Mouse (Mus musculus) heart, postnatal 0 days (tissue): ENCODE results near the gene Mapk8ip1. TPM values are rescaled to one million over a fixed set of nuclear protein-coding genes. Genes with fewer than 3 reads are reported as not detected.

Experiments used
- ATAC-seq: fragments of 200-750 bp; cut with Nextera tagmentation; 2 replicates; pipeline ENCODE4 v1.8.0; 2017; ENCODE audit warnings: low read depth, moderate number of reproducible peaks, moderate library complexity; ENCODE audit not compliant: insufficient read depth
- DNase-seq: peaks from one replicate; pipeline ENCODE4 v3.0.0-alpha.2; 2016; ENCODE audit warnings: low spot score
- H3K27ac ChIP-seq: fragments of 300-500 bp; sonication (generic); 2 replicates; pipeline ENCODE4 v1.5.1; 2014; ENCODE audit warnings: low read depth, mild to moderate bottlenecking
- H3K27me3 ChIP-seq: fragments of 300-500 bp; sonication (generic); 2 replicates; pipeline ENCODE4 v1.6.1; 2014; ENCODE audit warnings: low read length, mixed read lengths; ENCODE audit not compliant: control insufficient read depth, insufficient read depth
- H3K36me3 ChIP-seq: fragments of 300-500 bp; sonication (generic); replicated peaks from 2 replicates; pipeline ENCODE4 v1.6.1; 2014; ENCODE audit warnings: low read length, mixed read lengths; ENCODE audit not compliant: control insufficient read depth, insufficient read depth
- H3K4me1 ChIP-seq: fragments of 300-500 bp; sonication (generic); 2 replicates; pipeline ENCODE4 v1.6.1; 2014; ENCODE audit warnings: antibody characterized with exemption; ENCODE audit not compliant: control insufficient read depth, insufficient read depth
- H3K4me2 ChIP-seq: fragments of 300-500 bp; sonication (generic); 2 replicates; pipeline ENCODE4 v1.6.1; 2014; ENCODE audit warnings: low read depth, mild to moderate bottlenecking, low read length, moderate library complexity
- H3K4me3 ChIP-seq: fragments of 300-500 bp; sonication (generic); 2 replicates; pipeline ENCODE4 v1.5.1; 2014; ENCODE audit warnings: low read depth, low read length
- H3K9ac ChIP-seq: fragments of 300-500 bp; sonication (generic); replicated peaks from 2 replicates; pipeline ENCODE4 v1.6.1; 2014; ENCODE audit warnings: low read depth, low read length, mixed read lengths
- H3K9me3 ChIP-seq: fragments of 300-500 bp; sonication (generic); replicated peaks from 2 replicates; pipeline ENCODE4 v1.6.1; 2016; ENCODE audit warnings: low read length; ENCODE audit not compliant: control insufficient read depth
- CTCF ChIP-seq: IDR thresholded peaks from 2 replicates; pipeline ENCODE4 v1.5.1; 2016; ENCODE audit warnings: antibody characterized with exemption, control low read depth, low read depth
- EP300 ChIP-seq: IDR thresholded peaks from 2 replicates; pipeline ENCODE4 v1.6.1; 2016; ENCODE audit warnings: antibody characterized with exemption, low read depth
- WGBS: fragments of 180-500 bp; shearing (Covaris S2); extraction: QIAGEN DNeasy Blood & Tissue Kit; methylation state at CpG from one replicate; pipeline ENCODE4 v1.1.7; 2014; 5-methylcytosine and 5-hydroxymethylcytosine counted together
- polyA plus RNA-seq: library from polyadenylated mRNA; unstranded; fragments of >200 nt; fragmentation: Nextera tagmentation; extraction: Ambion mirVana; gene quantifications from 2 replicates; pipeline ENCODE4 v1.2.1, GENCODE M21; 2015
- total RNA-seq: library from RNA; depleted of rRNA; stranded (reverse); fragments of >200 nt; gene quantifications from 2 replicates; pipeline ENCODE4 v1.2.3, GENCODE M21; 2014; ENCODE audit warnings: low replicate concordance

Gene Mapk8ip1
- total and polyA plus RNA-seq, 2 experiments from 2014 or later = 2.7 to 8.4 TPM

DNA sequence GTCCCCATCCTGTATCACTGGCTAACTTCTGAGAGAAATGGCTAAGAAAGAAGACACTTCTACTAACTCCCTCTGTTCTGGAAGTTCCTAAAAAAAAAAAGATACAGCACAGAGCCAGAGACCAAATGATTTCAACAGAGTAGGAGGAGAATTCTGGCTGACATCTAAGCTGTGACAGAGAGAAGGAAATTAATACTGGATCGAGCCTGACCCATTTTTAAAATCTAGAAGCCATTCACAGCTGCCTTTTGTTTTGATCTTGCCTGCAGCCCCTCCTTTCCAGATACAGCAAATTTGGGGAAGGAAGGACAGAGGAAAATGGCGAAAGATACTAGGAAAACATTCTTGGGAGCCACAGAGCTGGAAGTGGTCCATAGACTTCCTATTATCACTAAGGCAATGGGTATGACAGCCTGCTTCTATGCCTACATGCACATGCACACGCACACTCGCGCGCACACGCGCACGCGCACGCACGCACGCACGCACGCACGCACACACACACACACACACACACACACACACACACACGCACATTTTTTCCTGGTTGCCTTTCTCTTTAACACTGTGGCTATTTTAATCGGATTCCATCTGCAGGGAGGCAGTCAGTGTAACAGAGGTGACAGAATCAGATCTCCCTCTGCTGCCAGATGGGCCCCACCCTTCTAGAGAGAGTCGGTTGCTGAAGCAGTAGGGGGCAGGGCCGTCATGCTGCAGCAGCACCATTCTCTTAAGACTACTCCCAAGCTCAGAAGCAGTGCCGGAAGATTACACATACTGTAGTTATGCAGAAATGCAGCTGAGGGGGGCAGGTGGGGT is 29.9 kb upstream of the Mapk8ip1 start:
- peaks cover 69% of the 10 kb centered on the region for H3K4me1 ChIP-seq

DNA sequence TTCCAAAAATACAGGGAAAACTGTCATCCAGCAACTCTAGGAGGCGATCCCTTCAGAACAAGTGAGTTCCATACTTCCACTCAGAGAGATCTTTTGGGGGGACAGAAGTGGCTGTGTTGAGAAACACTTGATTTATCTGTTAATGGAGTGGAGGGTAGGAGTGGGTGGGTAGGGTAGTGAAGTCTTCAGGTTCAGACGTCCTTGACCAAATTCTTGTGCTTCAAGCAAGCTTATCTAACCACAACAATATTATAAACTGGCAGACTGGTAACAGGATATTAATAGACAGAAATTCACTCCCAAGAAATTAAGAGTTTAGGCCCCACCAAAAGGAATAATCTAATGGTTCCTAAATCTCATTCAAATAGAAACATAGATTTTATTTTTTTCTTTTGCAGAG is 29.0 kb upstream of the Mapk8ip1 start:
- Histone ChIP-seq H3K36me3 (peaks cover 8% of the 10 kb centered on the region; the same call in 1 of the 2 replicates), H3K27ac (peak overlapping the region; percentile 73), H3K9ac (no peak overlapping the region; the same call in 1 of the 2 replicates), H3K27me3 (no peaks in the 10 kb centered on the region), H3K4me3 (no peak overlapping the region), H3K9me3 (no peaks in the 10 kb centered on the region), H3K4me2 (no peak overlapping the region), H3K4me1 (peaks cover 77% of the 10 kb centered on the region)
- DNase-seq (no peak), ATAC-seq (no peak)
- 68% methylated on average over 2 of the region's 2 CpGs for WGBS
- TF ChIP-seq CTCF = no peak
- no peak for TF ChIP-seq EP300

More for the DNA sequence above, 29.9 kb upstream of the Mapk8ip1 start:
- ATAC-seq (peak; percentile 5; the same call in 1 of the 2 replicates), DNase-seq (peak; percentile 69)
- Histone ChIP-seq H3K9me3 (no peaks in the 10 kb centered on the region), H3K27me3 (no peaks in the 10 kb centered on the region), H3K4me3 (peak overlapping the region; percentile 79), H3K9ac (peak overlapping the region; percentile 40; the same call in 1 of the 2 replicates), H3K36me3 (peaks cover 2% of the 10 kb centered on the region; the same call in 1 of the 2 replicates), H3K4me2 (peak overlapping the region; percentile 81), H3K27ac (peak overlapping the region; percentile 73)
- 45% methylated on average over 21 of the region's 21 CpGs for WGBS
- TF ChIP-seq EP300 = 0 out of 2 replicates have a peak, but pooled peaks have one; percentile 30
- TF ChIP-seq CTCF = no peak

DNA sequence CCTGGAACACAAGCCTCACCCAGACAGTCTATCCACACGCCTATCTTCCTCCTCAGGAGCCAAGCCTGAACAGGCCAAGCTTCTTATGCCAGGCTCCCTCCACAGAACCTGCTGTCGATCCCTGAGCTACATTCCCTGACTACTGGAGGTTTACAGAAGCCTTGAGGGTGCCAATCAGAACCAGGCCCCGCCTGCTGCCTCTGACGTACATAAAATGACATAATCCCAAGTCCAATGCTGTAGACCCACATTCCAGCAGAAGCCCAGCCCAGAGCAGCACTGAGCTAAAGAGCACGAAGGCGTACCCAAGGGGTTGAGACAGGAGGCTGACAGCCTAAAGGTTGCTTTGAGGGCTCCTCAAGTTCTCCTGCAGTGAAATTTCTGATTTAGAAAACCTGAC is 26.8 kb upstream of the Mapk8ip1 start:
- H3K9me3 ChIP-seq = no peaks in the 10 kb centered on the region
- WGBS = 27% methylated on average over 6 of the region's 6 CpGs
- H3K27me3 ChIP-seq = no peaks in the 10 kb centered on the region
- no peak for TF ChIP-seq EP300
- TF ChIP-seq CTCF = no peak; the same call in 1 of the 2 replicates
- peaks cover 11% of the 10 kb centered on the region; the same call in 1 of the 2 replicates for H3K36me3 ChIP-seq
- ATAC-seq (peak; percentile 57), DNase-seq (peak; percentile 92)
- peak overlapping the region; percentile 90 for H3K27ac ChIP-seq
- H3K4me3 ChIP-seq = no peak overlapping the region
- H3K9ac ChIP-seq = peak overlapping the region; percentile 32; the same call in 1 of the 2 replicates
- H3K4me2 ChIP-seq = peak overlapping the region; percentile 8; the same call in 1 of the 2 replicates
- H3K4me1 ChIP-seq = peaks cover 91% of the 10 kb centered on the region

DNA sequence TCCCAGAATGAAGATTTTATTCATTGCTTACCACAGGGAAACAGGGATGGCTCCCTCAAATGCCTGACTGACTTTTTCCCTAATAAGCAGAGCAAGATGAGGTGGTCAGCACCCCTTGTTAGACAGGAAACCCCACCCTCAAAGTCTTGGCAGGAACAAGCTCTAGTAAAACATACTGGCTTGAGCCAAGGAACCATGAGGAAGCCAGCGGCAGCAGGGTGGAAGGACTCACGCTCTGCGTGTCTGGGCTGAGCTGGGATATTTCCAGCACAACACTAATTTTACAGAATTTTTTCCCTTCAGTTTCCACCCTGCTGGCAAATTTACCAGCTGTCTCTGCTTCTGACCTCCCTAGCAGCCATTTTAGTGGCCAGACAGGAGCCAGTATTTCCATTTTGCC is 25.4 kb upstream of the Mapk8ip1 start:
- no peak overlapping the region for H3K4me2 ChIP-seq
- peaks cover 79% of the 10 kb centered on the region for H3K4me1 ChIP-seq
- no peaks in the 10 kb centered on the region for H3K27me3 ChIP-seq
- ATAC-seq = no peak
- TF ChIP-seq EP300 (0 out of 2 replicates have a peak, but pooled peaks have one; percentile 31), CTCF (no peak)
- WGBS = 54% methylated on average over 3 of the region's 3 CpGs
- H3K4me3 ChIP-seq = no peak overlapping the region
- peaks cover 26% of the 10 kb centered on the region; the same call in 1 of the 2 replicates for H3K36me3 ChIP-seq
- peak overlapping the region; percentile 90 for H3K27ac ChIP-seq
- peak; percentile 67 for DNase-seq
- no peaks in the 10 kb centered on the region for H3K9me3 ChIP-seq
- no peak overlapping the region for H3K9ac ChIP-seq

DNA sequence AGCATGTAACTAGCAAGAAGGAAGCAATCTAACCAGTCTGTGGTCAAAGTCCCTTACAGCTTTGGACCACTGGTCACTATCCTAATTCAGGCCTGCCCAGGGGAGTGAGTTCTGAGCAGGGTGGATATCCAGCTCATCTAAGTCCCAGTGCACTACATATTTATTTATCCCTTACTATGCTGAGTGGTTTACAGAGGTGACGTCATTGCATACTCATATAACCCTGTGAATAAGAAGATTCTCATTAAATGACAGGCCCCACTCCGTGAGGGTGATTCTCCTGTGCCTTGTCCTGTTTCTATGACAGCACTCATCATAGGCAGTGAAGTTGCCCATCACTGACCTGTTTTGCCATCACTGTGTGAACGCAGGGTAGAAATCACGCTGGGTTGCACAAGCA is 24.3 kb upstream of the Mapk8ip1 start:
- no peak overlapping the region for H3K4me2 ChIP-seq
- H3K9me3 ChIP-seq = no peaks in the 10 kb centered on the region
- H3K4me3 ChIP-seq = no peak overlapping the region
- peaks cover 69% of the 10 kb centered on the region for H3K4me1 ChIP-seq
- no peak for ATAC-seq
- no peak for DNase-seq
- H3K27ac ChIP-seq = peak overlapping the region; percentile 90
- WGBS = 82% methylated on average over 4 of the region's 4 CpGs
- H3K36me3 ChIP-seq = peaks cover 37% of the 10 kb centered on the region
- H3K27me3 ChIP-seq = no peaks in the 10 kb centered on the region
- no peak overlapping the region for H3K9ac ChIP-seq
- no peak for TF ChIP-seq EP300
- no peak for TF ChIP-seq CTCF
